ENCODE assay signal across 14 mouse cellular contexts in the genomic region with DNA sequence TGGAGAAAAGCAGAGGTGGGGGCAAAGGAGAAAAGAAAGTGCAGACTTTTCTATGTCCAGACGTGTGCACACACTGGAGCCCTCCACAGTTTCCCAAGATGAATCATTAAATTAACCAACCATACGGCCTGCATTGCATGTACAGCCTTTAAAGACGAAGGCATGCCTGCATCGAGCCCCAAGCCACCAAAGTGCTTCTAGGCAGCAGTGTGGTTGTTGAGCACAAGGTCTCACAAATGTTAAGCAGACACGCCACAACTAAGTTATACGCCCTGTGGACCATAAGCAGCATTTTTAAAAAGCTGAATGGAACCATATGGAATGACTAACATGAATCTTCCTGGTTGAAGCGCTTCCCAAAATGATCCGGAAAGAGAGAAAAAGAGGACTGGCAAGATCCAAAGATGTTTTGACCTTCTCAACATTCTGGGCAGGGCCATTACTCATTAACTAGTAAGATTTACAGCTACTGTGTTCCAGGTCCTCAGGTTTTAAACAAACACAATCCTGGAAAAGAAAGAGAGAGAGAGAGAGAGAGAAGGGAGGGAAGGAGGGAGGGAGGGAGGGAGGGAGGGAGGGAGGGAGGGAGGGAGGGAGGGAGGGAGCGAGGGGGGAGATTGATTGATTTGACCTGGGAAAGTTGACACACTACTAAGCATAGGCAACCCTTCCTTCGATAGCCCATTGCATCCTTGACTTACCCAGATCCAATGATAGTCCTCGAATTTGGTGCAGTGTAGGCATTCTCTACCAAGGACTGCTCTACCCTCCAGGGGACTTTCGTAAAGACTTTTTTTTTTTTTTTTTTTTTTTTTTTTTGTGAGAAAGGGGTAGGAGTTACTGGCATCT. TPM values are rescaled to one million over a fixed set of nuclear protein-coding genes. Genes with fewer than 3 reads are reported as not detected.
DNase-seq lines count a peak whose midpoint lies in the region; ATAC-seq and TF ChIP-seq lines count a peak whose summit lies in the region.
"Had no signal": no experiment of that assay in that cellular context is flagged by ENCODE, and none has a peak within 500 bp of the region (broad histone marks: within the 10 kb centered on the region; RNA-seq: fewer than 3 reads in every experiment).

No protein-coding gene starts in this region.

- peak overlapping the region; percentile 88 for H3K27ac ChIP-seq in kidney, embryonic 15.5 days
- peak overlapping the region; percentile 51; the same call in 1 of the 2 replicates for H3K27ac ChIP-seq in liver, embryonic 15.5 days (replicated peaks)
- H3K27ac ChIP-seq in forebrain, embryonic 15.5 days (replicated peaks), result no peak overlapping the region
- H3K27ac ChIP-seq: gastrocnemius, adult 2 months; hindbrain, embryonic 10.5 days; layer of hippocampus, adult 2 months had no signal

- no peak overlapping the region for H3K4me3 ChIP-seq in kidney, embryonic 15.5 days (replicated peaks)
- no peak overlapping the region for H3K4me3 ChIP-seq in liver, embryonic 15.5 days (replicated peaks)
- no peak overlapping the region for H3K4me3 ChIP-seq in forebrain, embryonic 15.5 days
- H3K4me3 ChIP-seq: gastrocnemius, adult 2 months; hindbrain, embryonic 10.5 days; layer of hippocampus, adult 2 months had no signal

- no peak for TF ChIP-seq CTCF in Patski (IDR thresholded peaks at IDR 0.05)

- CTCF ChIA-PET in Patski (lab: Charles Lee), result interaction anchor here (1.1 to 1.8 kb wide), 3 partner anchors 10 to 32 kb away, joined by 3 to 6 read pairs (median 5); no protein-coding TSS in a partner anchor

- ATAC-seq in Patski, result peak; percentile 71
- peak; percentile 56; the same call in 1 of the 2 replicates for ATAC-seq in kidney, embryonic 15.5 days (replicated peaks; ENCODE audit: low FRiP score)
- ATAC-seq in liver, embryonic 15.5 days (ENCODE audit: insufficient read depth), result no peak; the same call in 1 of the 2 replicates
- no peak for ATAC-seq in forebrain, embryonic 15.5 days (replicated peaks)

- H3K4me1 ChIP-seq in kidney, embryonic 15.5 days, result peaks cover 52% of the 10 kb centered on the region
- peaks cover 41% of the 10 kb centered on the region for H3K4me1 ChIP-seq in liver, embryonic 15.5 days (replicated peaks)
- 0 out of 2 replicates have a peak, but pooled peaks cover 4% of the 10 kb centered on the region for H3K4me1 ChIP-seq in forebrain, embryonic 15.5 days

- no peaks in the 10 kb centered on the region for H3K27me3 ChIP-seq in Patski
- no peaks in the 10 kb centered on the region for H3K27me3 ChIP-seq in kidney, embryonic 15.5 days
- H3K27me3 ChIP-seq in liver, embryonic 15.5 days, result no peaks in the 10 kb centered on the region
- H3K27me3 ChIP-seq in forebrain, embryonic 15.5 days, result no peaks in the 10 kb centered on the region

- no peak overlapping the region for H3K9ac ChIP-seq in kidney, embryonic 15.5 days
- H3K9ac ChIP-seq in liver, embryonic 15.5 days, result no peak overlapping the region
- no peak overlapping the region for H3K9ac ChIP-seq in forebrain, embryonic 15.5 days (replicated peaks)

- POLR2A ChIA-PET in Patski (lab: Charles Lee), result interaction anchor here (1.2 to 1.3 kb wide), 2 partner anchors 31 to 61 kb away, joined by 3 read pairs; no protein-coding TSS in a partner anchor

- WGBS in kidney, embryonic 15.5 days, result 33% methylated on average over 12 of the region's 12 CpGs
- 57% methylated on average over 12 of the region's 12 CpGs for WGBS in liver, embryonic 15.5 days (ENCODE audit: insufficient replicate concordance)
- 72% methylated on average over 12 of the region's 12 CpGs for WGBS in forebrain, embryonic 15.5 days

- peak overlapping the region; percentile 15; the same call in 1 of the 2 replicates for H3K4me2 ChIP-seq in kidney, embryonic 15.5 days
- H3K4me2 ChIP-seq in liver, embryonic 15.5 days, result peak overlapping the region; percentile 10
- H3K4me2 ChIP-seq in forebrain, embryonic 15.5 days (replicated peaks), result no peak overlapping the region
- H3K4me2 ChIP-seq: midbrain, embryonic 11.5 days had no signal

- in situ Hi-C loops in Patski (cut with MboI; ENCODE audit: low pct_unique_long_range_greater_than_20kb), result loop anchor here (10.0 kb wide), 1 partner anchor 112 kb away; no protein-coding TSS in a partner anchor

- H3K36me3 ChIP-seq in kidney, embryonic 15.5 days, result no peaks in the 10 kb centered on the region
- no peaks in the 10 kb centered on the region for H3K36me3 ChIP-seq in liver, embryonic 15.5 days (replicated peaks)
- no peaks in the 10 kb centered on the region for H3K36me3 ChIP-seq in forebrain, embryonic 15.5 days
- H3K36me3 ChIP-seq: hindbrain, embryonic 10.5 days had no signal

- H3K9me3 ChIP-seq in kidney, embryonic 15.5 days (replicated peaks), result no peaks in the 10 kb centered on the region
- no peaks in the 10 kb centered on the region for H3K9me3 ChIP-seq in liver, embryonic 15.5 days (replicated peaks)
- H3K9me3 ChIP-seq in forebrain, embryonic 15.5 days, result no peaks in the 10 kb centered on the region
- H3K9me3 ChIP-seq: hindbrain, embryonic 10.5 days had no signal

- peak; percentile 33 for DNase-seq in kidney, adult 11 months
- no peak for DNase-seq in kidney, postnatal 10 days
- DNase-seq in Patski (ENCODE audit: low read depth, low spot score), result peak; percentile 42
- no peak for DNase-seq in urinary bladder, postnatal 10 days (ENCODE audit: low spot score)
- no peak for DNase-seq in cerebellum, postnatal 14 days
- DNase-seq: cerebellum, postnatal 10 days; gastrocnemius, adult 2 months; thymus, postnatal 14 days had no signal

RNA-seq across cellular contexts. Expression of a gene that starts 26.5 kb away (rescaled TPM):
- polyA plus RNA-seq in Patski (2021), result 24.3 TPM
- 9.8 and 10.2 TPM in 2 replicates for polyA plus RNA-seq in kidney, embryonic 15.5 days (2015; fragmentation: Nextera tagmentation; extraction: Ambion mirVana)
- 1.1 TPM in 2 replicates for polyA plus RNA-seq in liver, embryonic 15.5 days (2015; fragmentation: Nextera tagmentation; extraction: Ambion mirVana)
- polyA plus RNA-seq in forebrain, embryonic 15.5 days (2015; fragmentation: Nextera tagmentation; extraction: Ambion mirVana), result 36.7 and 38.0 TPM in 2 replicates

Comparison
In these comparisons a context has a peak if more than half of its experiments do, and no peak if none do; other contexts are left out.
1. DNase-seq: peak in kidney, adult 11 months (single experiment) and Patski (single experiment); none in kidney, postnatal 10 days (single experiment), urinary bladder, postnatal 10 days (single experiment) and cerebellum, postnatal 14 days (0 of 2).
2. ATAC-seq: peak in Patski (single experiment) and kidney, embryonic 15.5 days (single experiment); none in liver, embryonic 15.5 days (single experiment) and forebrain, embryonic 15.5 days (single experiment).